Mouse (Mus musculus): ENCODE data around the gene Fh1. TPM values are rescaled to one million over a fixed set of nuclear protein-coding genes. Genes with fewer than 3 reads are reported as not detected.

Gene Fh1
- polyA plus RNA-seq, 1 experiment from 2014 or later, result 139 TPM

GRCm38 (mm10) chr1:175648615-175649014 lies 23.2 kb upstream of the Fh1 start:
- ATAC-seq (ENCODE audit: insufficient number of reproducible peaks, insufficient read depth, low FRiP score, low read depth), result no peak
- 88% methylated on average over 4 of the region's 4 CpGs for WGBS
- H3K36me3 ChIP-seq (ENCODE audit: control insufficient read depth, insufficient read depth, low read length), result no peaks in the 10 kb centered on the region
- no peak overlapping the region for H3K27ac ChIP-seq (ENCODE audit: low read length)
- no peaks in the 10 kb centered on the region for H3K27me3 ChIP-seq (ENCODE audit: control insufficient read depth, insufficient read depth, low read length)
- H3K4me2 ChIP-seq (replicated peaks; ENCODE audit: low read depth, low read length), result no peak overlapping the region
- no peaks in the 10 kb centered on the region for H3K4me1 ChIP-seq (ENCODE audit: control insufficient read depth, insufficient read depth, low read length)
- no peaks in the 10 kb centered on the region for H3K9me3 ChIP-seq (ENCODE audit: control insufficient read depth, low read depth, low read length)
- no peak overlapping the region for H3K4me3 ChIP-seq (ENCODE audit: low read depth, low read length)
- H3K9ac ChIP-seq (replicated peaks; ENCODE audit: low read depth, low read length), result no peak overlapping the region

GRCm38 (mm10) chr1:175646952-175647351 lies 21.5 kb upstream of the Fh1 start:
- Histone ChIP-seq H3K4me1 (ENCODE audit: control insufficient read depth, insufficient read depth, low read length) (no peaks in the 10 kb centered on the region), H3K36me3 (ENCODE audit: control insufficient read depth, insufficient read depth, low read length) (no peaks in the 10 kb centered on the region), H3K27ac (ENCODE audit: low read length) (no peak overlapping the region), H3K9ac (replicated peaks; ENCODE audit: low read depth, low read length) (no peak overlapping the region), H3K4me3 (ENCODE audit: low read depth, low read length) (no peak overlapping the region), H3K27me3 (ENCODE audit: control insufficient read depth, insufficient read depth, low read length) (no peaks in the 10 kb centered on the region), H3K4me2 (replicated peaks; ENCODE audit: low read depth, low read length) (no peak overlapping the region), H3K9me3 (ENCODE audit: control insufficient read depth, low read depth, low read length) (no peaks in the 10 kb centered on the region)
- 52% methylated on average over 9 of the region's 9 CpGs for WGBS
- no peak for ATAC-seq (ENCODE audit: insufficient number of reproducible peaks, insufficient read depth, low FRiP score, low read depth)

- no peak overlapping the region for H3K9ac ChIP-seq (replicated peaks; ENCODE audit: low read depth, low read length)
- H3K27ac ChIP-seq (ENCODE audit: low read length), result no peak overlapping the region
- no peak for ATAC-seq (ENCODE audit: insufficient number of reproducible peaks, insufficient read depth, low FRiP score, low read depth)
- 54% methylated on average over 5 of the region's 5 CpGs for WGBS
- no peak overlapping the region for H3K4me2 ChIP-seq (replicated peaks; ENCODE audit: low read depth, low read length)
- no peak overlapping the region for H3K4me3 ChIP-seq (ENCODE audit: low read depth, low read length)
- no peaks in the 10 kb centered on the region for H3K36me3 ChIP-seq (ENCODE audit: control insufficient read depth, insufficient read depth, low read length)
- no peaks in the 10 kb centered on the region for H3K27me3 ChIP-seq (ENCODE audit: control insufficient read depth, insufficient read depth, low read length)
- no peaks in the 10 kb centered on the region for H3K4me1 ChIP-seq (ENCODE audit: control insufficient read depth, insufficient read depth, low read length)
- no peaks in the 10 kb centered on the region for H3K9me3 ChIP-seq (ENCODE audit: control insufficient read depth, low read depth, low read length)
Observed at GRCm38 (mm10) chr1:175643496-175644265, 18.2 kb upstream of the Fh1 start.

GRCm38 (mm10) chr1:175640435-175641150 lies 15.2 kb upstream of the Fh1 start:
- no peak for ATAC-seq (ENCODE audit: insufficient number of reproducible peaks, insufficient read depth, low FRiP score, low read depth)
- WGBS, result 76% methylated on average over 6 of the region's 6 CpGs

GRCm38 (mm10) chr1:175639072-175639471 lies 13.6 kb upstream of the Fh1 start:
- H3K4me1 ChIP-seq (ENCODE audit: control insufficient read depth, insufficient read depth, low read length), result no peaks in the 10 kb centered on the region
- H3K27me3 ChIP-seq (ENCODE audit: control insufficient read depth, insufficient read depth, low read length), result no peaks in the 10 kb centered on the region
- no peak for ATAC-seq (ENCODE audit: insufficient number of reproducible peaks, insufficient read depth, low FRiP score, low read depth)
- no peak overlapping the region for H3K4me3 ChIP-seq (ENCODE audit: low read depth, low read length)
- 85% methylated on average over 7 of the region's 7 CpGs for WGBS
- no peaks in the 10 kb centered on the region for H3K9me3 ChIP-seq (ENCODE audit: control insufficient read depth, low read depth, low read length)
- H3K9ac ChIP-seq (replicated peaks; ENCODE audit: low read depth, low read length), result no peak overlapping the region
- H3K4me2 ChIP-seq (replicated peaks; ENCODE audit: low read depth, low read length), result no peak overlapping the region
- no peak overlapping the region for H3K27ac ChIP-seq (ENCODE audit: low read length)
- no peaks in the 10 kb centered on the region for H3K36me3 ChIP-seq (ENCODE audit: control insufficient read depth, insufficient read depth, low read length)

More at GRCm38 (mm10) chr1:175640435-175641150, 15.2 kb upstream of the Fh1 start:
- H3K4me1 ChIP-seq (ENCODE audit: control insufficient read depth, insufficient read depth, low read length), result no peaks in the 10 kb centered on the region
- no peak overlapping the region for H3K4me2 ChIP-seq (replicated peaks; ENCODE audit: low read depth, low read length)
- H3K9me3 ChIP-seq (ENCODE audit: control insufficient read depth, low read depth, low read length), result no peaks in the 10 kb centered on the region
- H3K9ac ChIP-seq (replicated peaks; ENCODE audit: low read depth, low read length), result no peak overlapping the region
- no peaks in the 10 kb centered on the region for H3K27me3 ChIP-seq (ENCODE audit: control insufficient read depth, insufficient read depth, low read length)
- no peaks in the 10 kb centered on the region for H3K36me3 ChIP-seq (ENCODE audit: control insufficient read depth, insufficient read depth, low read length)
- no peak overlapping the region for H3K4me3 ChIP-seq (ENCODE audit: low read depth, low read length)
- no peak overlapping the region for H3K27ac ChIP-seq (ENCODE audit: low read length)

GRCm38 (mm10) chr1:175637677-175638076 lies 12.2 kb upstream of the Fh1 start:
- Histone ChIP-seq H3K9ac (replicated peaks; ENCODE audit: low read depth, low read length) (no peak overlapping the region), H3K36me3 (ENCODE audit: control insufficient read depth, insufficient read depth, low read length) (no peaks in the 10 kb centered on the region), H3K27ac (ENCODE audit: low read length) (no peak overlapping the region), H3K4me3 (ENCODE audit: low read depth, low read length) (no peak overlapping the region), H3K27me3 (ENCODE audit: control insufficient read depth, insufficient read depth, low read length) (no peaks in the 10 kb centered on the region), H3K4me1 (ENCODE audit: control insufficient read depth, insufficient read depth, low read length) (no peaks in the 10 kb centered on the region), H3K4me2 (replicated peaks; ENCODE audit: low read depth, low read length) (no peak overlapping the region), H3K9me3 (ENCODE audit: control insufficient read depth, low read depth, low read length) (no peaks in the 10 kb centered on the region)
- ATAC-seq (ENCODE audit: insufficient number of reproducible peaks, insufficient read depth, low FRiP score, low read depth), result no peak
- WGBS, result 79% methylated on average over 7 of the region's 7 CpGs

GRCm38 (mm10) chr1:175632470-175632869 lies 7.0 kb upstream of the Fh1 start:
- no peak overlapping the region for H3K9ac ChIP-seq (replicated peaks; ENCODE audit: low read depth, low read length)
- no peak for ATAC-seq (ENCODE audit: insufficient number of reproducible peaks, insufficient read depth, low FRiP score, low read depth)
- no peaks in the 10 kb centered on the region for H3K36me3 ChIP-seq (ENCODE audit: control insufficient read depth, insufficient read depth, low read length)
- H3K9me3 ChIP-seq (ENCODE audit: control insufficient read depth, low read depth, low read length), result no peaks in the 10 kb centered on the region
- no peak overlapping the region for H3K4me2 ChIP-seq (replicated peaks; ENCODE audit: low read depth, low read length)
- WGBS, result 96% methylated on average over 14 of the region's 14 CpGs
- H3K27me3 ChIP-seq (ENCODE audit: control insufficient read depth, insufficient read depth, low read length), result no peaks in the 10 kb centered on the region
- H3K4me3 ChIP-seq (ENCODE audit: low read depth, low read length), result no peak overlapping the region
- no peak overlapping the region for H3K27ac ChIP-seq (ENCODE audit: low read length)
- H3K4me1 ChIP-seq (ENCODE audit: control insufficient read depth, insufficient read depth, low read length), result no peaks in the 10 kb centered on the region

- Histone ChIP-seq H3K9ac (replicated peaks; ENCODE audit: low read depth, low read length) (no peak overlapping the region), H3K4me3 (ENCODE audit: low read depth, low read length) (no peak overlapping the region), H3K4me2 (replicated peaks; ENCODE audit: low read depth, low read length) (no peak overlapping the region), H3K27ac (ENCODE audit: low read length) (no peak overlapping the region), H3K27me3 (ENCODE audit: control insufficient read depth, insufficient read depth, low read length) (no peaks in the 10 kb centered on the region), H3K9me3 (ENCODE audit: control insufficient read depth, low read depth, low read length) (no peaks in the 10 kb centered on the region), H3K36me3 (ENCODE audit: control insufficient read depth, insufficient read depth, low read length) (no peaks in the 10 kb centered on the region), H3K4me1 (ENCODE audit: control insufficient read depth, insufficient read depth, low read length) (no peaks in the 10 kb centered on the region)
- WGBS, result 76% methylated on average over 10 of the region's 10 CpGs
- ATAC-seq (ENCODE audit: insufficient number of reproducible peaks, insufficient read depth, low FRiP score, low read depth), result no peak
Observed at GRCm38 (mm10) chr1:175631721-175632221, 6.3 kb upstream of the Fh1 start.

All from stomach, embryonic 14.5 days (tissue).